Mouse (Mus musculus): ENCODE data around the gene Tmem212. TPM values are rescaled to one million over a fixed set of nuclear protein-coding genes. Genes with fewer than 3 reads are reported as not detected.

Gene Tmem212
- total and polyA plus RNA-seq, 2 experiments from 2014 or later = 4.3 to 4.7 TPM

- Histone ChIP-seq H3K27me3 (ENCODE audit: insufficient read depth, low read length) (no peaks in the 10 kb centered on the region), H3K4me2 (ENCODE audit: low read depth) (no peak overlapping the region), H3K9ac (no peak overlapping the region), H3K36me3 (ENCODE audit: insufficient read depth) (no peaks in the 10 kb centered on the region), H3K4me1 (ENCODE audit: insufficient read depth) (no peaks in the 10 kb centered on the region), H3K27ac (ENCODE audit: low read depth, low read length) (no peak overlapping the region), H3K4me3 (ENCODE audit: low read depth, low read length) (no peak overlapping the region), H3K9me3 (ENCODE audit: low read length) (no peaks in the 10 kb centered on the region)
- TF ChIP-seq CTCF (IDR thresholded peaks at IDR 0.05; ENCODE audit: low read depth) = no peak
- DNase-seq (no peak), ATAC-seq (no peak)
- 90% methylated on average over 4 of the region's 4 CpGs for WGBS
These were observed 23.7 kb downstream of the Tmem212 start for GRCm38 (mm10) chr3:27872429-27872828.

- no peaks in the 10 kb centered on the region for H3K27me3 ChIP-seq (ENCODE audit: insufficient read depth, low read length)
- H3K4me1 ChIP-seq (ENCODE audit: insufficient read depth) = no peaks in the 10 kb centered on the region
- no peak overlapping the region for H3K27ac ChIP-seq (ENCODE audit: low read depth, low read length)
- ATAC-seq (no peak), DNase-seq (no peak)
- H3K9ac ChIP-seq = no peak overlapping the region
- no peaks in the 10 kb centered on the region for H3K36me3 ChIP-seq (ENCODE audit: insufficient read depth)
- no peak for TF ChIP-seq CTCF (IDR thresholded peaks at IDR 0.05; ENCODE audit: low read depth)
- no peak overlapping the region for H3K4me2 ChIP-seq (ENCODE audit: low read depth)
- no peaks in the 10 kb centered on the region for H3K9me3 ChIP-seq (ENCODE audit: low read length)
- WGBS = 91% methylated on average over 3 of the region's 3 CpGs
- H3K4me3 ChIP-seq (ENCODE audit: low read depth, low read length) = no peak overlapping the region
These were observed 24.3 kb downstream of the Tmem212 start for GRCm38 (mm10) chr3:27871891-27872290.

- Histone ChIP-seq H3K36me3 (ENCODE audit: insufficient read depth) (no peaks in the 10 kb centered on the region), H3K27ac (ENCODE audit: low read depth, low read length) (no peak overlapping the region), H3K9ac (no peak overlapping the region), H3K9me3 (ENCODE audit: low read length) (no peaks in the 10 kb centered on the region), H3K4me3 (ENCODE audit: low read depth, low read length) (no peak overlapping the region), H3K4me1 (ENCODE audit: insufficient read depth) (no peaks in the 10 kb centered on the region), H3K27me3 (ENCODE audit: insufficient read depth, low read length) (no peaks in the 10 kb centered on the region), H3K4me2 (ENCODE audit: low read depth) (no peak overlapping the region)
- no peak for DNase-seq
- 89% methylated on average over 4 of the region's 4 CpGs for WGBS
- ATAC-seq = no peak
- no peak for TF ChIP-seq CTCF (IDR thresholded peaks at IDR 0.05; ENCODE audit: low read depth)
These were observed 24.8 kb downstream of the Tmem212 start for GRCm38 (mm10) chr3:27871371-27871770.

GRCm38 (mm10) chr3:27868681-27869080, 27.5 kb downstream of the Tmem212 start:
- TF ChIP-seq CTCF (IDR thresholded peaks at IDR 0.05; ENCODE audit: low read depth) = no peak
- Histone ChIP-seq H3K9ac (no peak overlapping the region), H3K27me3 (ENCODE audit: insufficient read depth, low read length) (no peaks in the 10 kb centered on the region), H3K9me3 (ENCODE audit: low read length) (no peaks in the 10 kb centered on the region), H3K4me1 (ENCODE audit: insufficient read depth) (peaks cover 3% of the 10 kb centered on the region; the same call in 1 of the 2 replicates), H3K4me2 (ENCODE audit: low read depth) (no peak overlapping the region), H3K36me3 (ENCODE audit: insufficient read depth) (no peaks in the 10 kb centered on the region), H3K4me3 (ENCODE audit: low read depth, low read length) (no peak overlapping the region), H3K27ac (ENCODE audit: low read depth, low read length) (no peak overlapping the region)
- DNase-seq (no peak), ATAC-seq (no peak)
- 92% methylated on average over 3 of the region's 3 CpGs for WGBS

GRCm38 (mm10) chr3:27867731-27868130, 28.4 kb downstream of the Tmem212 start:
- no peaks in the 10 kb centered on the region for H3K36me3 ChIP-seq (ENCODE audit: insufficient read depth)
- DNase-seq (no peak), ATAC-seq (no peak)
- H3K4me3 ChIP-seq (ENCODE audit: low read depth, low read length) = no peak overlapping the region
- no peak overlapping the region for H3K4me2 ChIP-seq (ENCODE audit: low read depth)
- no peak overlapping the region for H3K9ac ChIP-seq
- no peaks in the 10 kb centered on the region for H3K9me3 ChIP-seq (ENCODE audit: low read length)
- H3K4me1 ChIP-seq (ENCODE audit: insufficient read depth) = peaks cover 6% of the 10 kb centered on the region; the same call in 1 of the 2 replicates
- WGBS = 62% methylated on average over 3 of the region's 3 CpGs
- TF ChIP-seq CTCF (IDR thresholded peaks at IDR 0.05; ENCODE audit: low read depth) = no peak
- H3K27ac ChIP-seq (ENCODE audit: low read depth, low read length) = no peak overlapping the region
- H3K27me3 ChIP-seq (ENCODE audit: insufficient read depth, low read length) = no peaks in the 10 kb centered on the region

- peak overlapping the region; percentile 51 for H3K4me2 ChIP-seq (ENCODE audit: low read depth)
These were observed 33.1 kb downstream of the Tmem212 start for GRCm38 (mm10) chr3:27862821-27863740.

GRCm38 (mm10) chr3:27861601-27862000, 34.6 kb downstream of the Tmem212 start:
- ATAC-seq = no peak
- 56% methylated on average over 6 of the region's 6 CpGs for WGBS

More at GRCm38 (mm10) chr3:27862821-27863740, 33.1 kb downstream of the Tmem212 start:
- DNase-seq (peak; percentile 86), ATAC-seq (peak; percentile 96)
- peak; percentile 68 for TF ChIP-seq CTCF (IDR thresholded peaks at IDR 0.05; ENCODE audit: low read depth)
- H3K36me3 ChIP-seq (ENCODE audit: insufficient read depth) = no peaks in the 10 kb centered on the region
- peaks cover 12% of the 10 kb centered on the region; the same call in 1 of the 2 replicates for H3K4me1 ChIP-seq (ENCODE audit: insufficient read depth)
- H3K9me3 ChIP-seq (ENCODE audit: low read length) = no peaks in the 10 kb centered on the region
- peak overlapping the region; percentile 49 for H3K9ac ChIP-seq
- 4% methylated on average over 16 of the region's 16 CpGs for WGBS
- H3K4me3 ChIP-seq (ENCODE audit: low read depth, low read length) = peak overlapping the region; percentile 36
- 0 out of 2 replicates have a peak, but pooled peaks cover 2% of the 10 kb centered on the region for H3K27me3 ChIP-seq (ENCODE audit: insufficient read depth, low read length)
- peak overlapping the region; percentile 70 for H3K27ac ChIP-seq (ENCODE audit: low read depth, low read length)

More at GRCm38 (mm10) chr3:27861601-27862000, 34.6 kb downstream of the Tmem212 start:
- Histone ChIP-seq H3K36me3 (ENCODE audit: insufficient read depth) (no peaks in the 10 kb centered on the region), H3K4me2 (ENCODE audit: low read depth) (no peak overlapping the region), H3K9me3 (ENCODE audit: low read length) (no peaks in the 10 kb centered on the region), H3K27ac (ENCODE audit: low read depth, low read length) (no peak overlapping the region), H3K27me3 (ENCODE audit: insufficient read depth, low read length) (0 out of 2 replicates have a peak, but pooled peaks cover 6% of the 10 kb centered on the region), H3K4me3 (ENCODE audit: low read depth, low read length) (no peak overlapping the region), H3K9ac (no peak overlapping the region), H3K4me1 (ENCODE audit: insufficient read depth) (peaks cover 12% of the 10 kb centered on the region; the same call in 1 of the 2 replicates)
- peak; percentile 58 for DNase-seq
- TF ChIP-seq CTCF (IDR thresholded peaks at IDR 0.05; ENCODE audit: low read depth) = no peak

Measured in forebrain, postnatal 0 days (tissue).